Mouse (Mus musculus): ENCODE data around the gene Mcidas.
A peak's percentile ranks its signal among the peaks of the same experiment; 100 is the strongest.

Gene Mcidas

DNA sequence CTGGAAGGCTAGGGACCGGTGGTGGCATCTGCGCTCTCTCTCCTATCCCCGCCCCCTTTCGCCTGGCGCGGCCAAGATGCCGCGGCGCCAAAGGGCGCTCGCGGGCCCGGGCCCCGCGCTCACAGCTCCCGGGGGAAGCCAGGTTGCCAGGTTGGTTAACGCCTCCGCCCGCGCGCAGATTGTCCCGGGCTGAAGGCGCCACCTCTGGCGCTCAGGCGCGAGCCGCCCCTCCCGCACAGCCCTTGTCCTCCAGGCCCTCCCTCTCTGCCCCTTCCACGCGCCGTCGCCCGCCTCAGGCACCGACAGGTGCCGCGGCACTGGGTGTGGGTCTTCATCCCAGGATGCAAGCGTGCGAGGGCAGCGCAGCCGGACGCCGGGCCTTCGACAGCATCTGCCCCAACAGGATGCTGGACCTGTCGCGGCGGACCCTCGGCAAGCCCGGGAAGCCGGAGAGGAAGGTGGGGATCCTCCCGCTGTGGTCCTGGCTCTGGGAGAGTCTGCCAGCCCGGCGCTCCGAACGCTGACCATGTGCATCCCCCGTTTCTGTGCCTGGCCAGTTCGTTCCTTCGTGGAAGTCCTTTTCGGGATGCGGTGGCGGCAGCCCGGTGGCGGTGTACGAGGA is at the start of gene Mcidas:
Gene Mcidas (plus strand): TSS at position 315 of the 622 bp plus-strand sequence.
- DNase-seq: no peak

DNA sequence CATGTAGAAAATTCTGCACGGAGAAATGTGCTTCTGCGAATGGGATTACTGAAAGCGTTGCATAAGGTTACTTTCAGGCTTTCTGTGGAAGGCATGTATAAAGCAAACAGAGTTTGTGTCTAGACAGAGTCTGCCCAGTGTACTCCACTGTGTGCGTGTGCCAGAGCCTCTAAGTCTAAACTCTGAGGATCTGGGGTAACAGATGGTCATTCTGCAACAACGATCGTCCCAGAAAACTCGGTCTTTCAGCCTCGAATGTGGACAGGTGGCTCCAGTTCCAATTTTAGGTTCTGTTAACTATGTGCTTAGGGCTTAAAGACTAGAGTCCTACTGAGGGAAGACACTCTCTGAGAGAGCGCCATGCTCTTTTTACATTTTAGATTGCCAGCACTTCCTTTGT is 48.3 kb upstream of the Mcidas start:
- DNase-seq: no peak

DNA sequence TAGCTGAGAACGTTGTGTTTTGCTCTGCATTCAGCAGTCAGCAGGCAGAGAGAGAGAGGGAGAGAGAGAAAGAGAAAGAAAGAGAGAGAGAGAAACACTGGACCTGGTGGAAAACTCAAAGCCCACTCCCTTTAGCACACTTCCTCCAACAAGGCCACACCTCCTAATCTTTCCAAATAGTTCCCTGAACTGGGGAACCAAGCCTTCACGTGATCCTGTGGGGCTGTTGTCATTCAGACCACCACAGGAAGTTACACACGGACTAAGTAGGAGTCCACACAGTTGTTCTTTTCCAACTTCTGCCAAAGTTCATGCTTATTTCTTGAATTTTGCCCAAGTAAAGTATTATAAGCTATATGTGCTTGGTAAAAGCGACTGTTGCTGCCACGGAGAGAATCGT is 47.7 kb upstream of the Mcidas start:
- no peak for DNase-seq

DNA sequence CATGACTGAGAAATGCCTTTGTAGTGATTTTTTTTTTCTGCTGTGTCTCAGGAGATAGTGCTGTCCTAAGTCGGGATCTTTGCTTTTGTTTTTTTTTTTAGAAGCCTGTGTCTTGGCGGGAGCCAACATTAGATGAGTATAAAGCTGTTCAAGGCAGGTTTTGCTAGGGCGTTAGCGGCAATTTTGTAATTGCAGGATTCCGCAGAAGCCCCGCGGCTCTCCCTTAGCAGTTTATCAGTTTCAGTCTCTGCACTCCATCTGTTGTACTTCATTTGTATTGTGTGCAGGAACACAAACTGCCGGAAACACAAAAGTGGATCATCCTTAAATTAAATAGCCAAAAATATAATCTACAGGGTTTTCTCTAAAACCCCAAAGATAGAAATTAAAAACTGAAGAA is 39.6 kb upstream of the Mcidas start:
- no peak for DNase-seq

DNA sequence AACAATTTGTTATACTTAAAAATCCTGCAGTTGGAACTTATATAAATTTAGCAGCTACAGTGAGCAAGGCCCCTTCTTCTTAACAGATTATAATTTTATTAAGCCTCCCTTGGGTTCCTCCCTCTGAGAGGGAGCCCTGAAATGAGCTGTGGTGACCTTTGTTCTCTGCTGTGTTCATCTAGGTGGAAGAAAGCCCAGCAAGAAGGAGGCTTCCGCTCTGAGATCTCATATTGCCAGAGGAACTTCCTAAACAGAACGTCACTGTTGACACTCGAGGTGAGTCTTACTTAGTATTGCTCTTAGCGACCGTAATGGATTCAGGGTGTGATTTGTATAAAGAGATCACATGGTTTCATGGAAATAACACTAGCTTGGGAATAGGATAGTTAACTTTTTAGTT is 30.6 kb upstream of the Mcidas start:
- no peak for DNase-seq

DNA sequence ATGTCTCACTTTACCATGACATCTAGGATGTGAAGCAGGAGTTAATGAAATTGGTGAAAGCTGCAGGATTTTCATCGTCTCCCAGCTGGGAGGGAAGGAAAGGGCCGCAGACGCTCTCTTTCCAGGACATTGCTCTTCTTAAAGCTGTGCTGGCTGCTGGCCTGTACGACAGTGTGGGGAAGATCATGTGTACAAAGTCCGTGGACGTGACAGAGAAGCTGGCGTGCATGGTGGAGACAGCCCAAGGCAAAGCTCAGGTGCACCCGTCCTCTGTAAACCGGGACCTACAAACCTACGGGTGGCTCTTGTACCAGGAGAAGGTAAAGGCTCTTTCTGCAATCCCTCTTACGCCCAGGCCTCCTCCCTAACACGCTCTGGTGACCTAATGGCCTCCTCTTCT is 29.2 kb upstream of the Mcidas start:
- no peak for DNase-seq

DNA sequence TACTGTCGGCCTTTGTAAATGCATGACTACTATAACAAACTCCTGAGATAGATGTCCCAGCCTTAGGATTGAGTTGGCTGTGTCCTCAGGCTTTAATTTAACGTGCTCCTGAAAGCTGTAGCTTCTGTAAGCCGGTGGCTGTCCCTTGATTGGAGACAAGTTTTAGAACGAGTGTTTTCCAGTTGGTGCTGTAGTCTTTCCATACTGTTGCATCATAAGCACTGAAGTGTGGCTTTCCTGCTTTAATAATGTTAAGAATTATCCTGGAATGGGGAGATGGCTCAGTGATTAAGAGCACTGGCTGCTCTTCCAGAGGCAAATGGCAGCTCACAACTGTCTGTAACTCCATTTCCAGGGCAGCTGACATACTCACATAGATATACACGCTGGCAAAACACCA is 26.4 kb upstream of the Mcidas start:
- no peak for DNase-seq

DNA sequence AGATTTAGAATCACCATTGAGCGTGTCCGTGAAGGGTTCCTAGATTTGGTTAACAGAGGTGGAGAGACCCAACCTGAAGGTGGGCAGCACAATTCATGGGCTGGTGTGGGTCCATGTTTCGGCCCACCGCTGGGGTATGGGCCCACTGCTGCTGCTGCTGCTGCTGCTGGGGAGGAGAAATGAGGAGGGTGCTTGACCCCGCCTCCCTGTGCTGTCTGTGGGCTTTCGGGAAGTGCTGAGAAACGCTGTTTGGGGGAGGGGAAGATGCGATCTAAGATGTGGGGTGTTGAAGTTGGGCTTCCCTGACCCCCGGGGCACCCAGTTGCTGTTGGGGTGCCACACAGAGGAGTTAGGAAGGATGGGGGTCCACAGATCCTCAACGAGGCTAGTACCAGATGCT is 16.9 kb upstream of the Mcidas start:
- no peak for DNase-seq

DNA sequence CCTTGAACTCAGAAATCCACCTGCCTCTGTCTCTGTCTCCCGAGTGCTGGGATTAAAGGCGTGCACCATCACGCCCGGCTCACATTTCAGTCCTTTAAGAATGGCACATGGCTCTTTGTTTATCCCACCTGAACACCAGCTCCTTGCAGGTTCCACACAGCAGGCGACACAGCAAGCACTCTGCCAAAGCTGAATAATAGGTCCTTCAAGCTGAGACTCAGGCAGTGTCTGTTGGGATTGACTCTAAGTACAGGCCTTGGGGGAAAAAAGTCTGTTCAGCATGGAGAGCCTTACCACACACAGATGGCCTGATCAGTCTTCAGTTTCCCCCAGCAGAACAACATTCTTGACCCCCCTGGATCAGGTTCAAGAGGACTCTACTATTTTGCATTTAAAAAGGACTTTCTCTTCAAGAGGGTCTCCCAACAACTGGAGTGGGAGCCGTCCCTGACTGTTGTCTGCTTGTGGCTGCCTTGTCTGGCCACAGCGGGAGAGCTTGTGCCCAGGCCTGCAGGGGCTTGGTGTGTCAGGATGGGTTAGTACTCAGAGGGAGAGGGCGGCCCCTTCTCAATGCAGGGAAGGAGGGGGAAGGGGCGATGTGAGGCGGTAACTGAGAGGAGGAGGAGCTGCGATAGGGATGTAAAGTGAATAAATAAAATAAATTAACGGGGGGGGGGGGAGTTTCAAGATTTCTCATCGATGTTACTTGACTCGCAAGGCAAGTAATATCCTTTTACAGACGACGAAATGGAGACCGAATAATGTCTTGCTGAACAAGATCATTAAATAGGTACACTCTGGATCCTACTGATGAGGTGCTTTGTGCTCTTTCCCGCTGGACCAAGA is 7.8 kb upstream of the Mcidas start:
- DNase-seq: no peak

DNA sequence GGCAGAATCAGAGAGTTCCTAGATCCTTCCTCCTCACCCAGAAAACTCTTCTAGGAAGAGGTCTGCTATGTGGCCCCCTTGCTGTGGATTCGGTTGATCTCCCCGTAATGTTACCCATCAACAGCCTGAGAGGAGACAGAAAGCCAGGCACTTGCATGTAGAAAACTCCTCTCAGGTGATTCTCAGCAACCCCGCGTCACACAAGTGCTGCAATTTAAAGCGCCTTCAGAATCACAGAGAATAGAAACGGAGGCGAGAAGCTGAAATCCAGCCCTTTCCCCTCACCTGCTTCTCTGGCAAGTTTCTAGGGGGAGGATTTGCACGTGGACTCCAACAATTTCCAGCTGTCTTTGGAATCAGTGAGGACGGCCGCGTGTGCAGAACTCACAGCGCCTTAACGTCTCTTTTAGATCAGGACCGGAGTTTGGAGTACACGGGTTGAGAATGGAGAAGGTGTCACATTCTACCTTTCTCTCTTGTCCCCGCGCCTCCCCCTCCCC is 7.1 kb upstream of the Mcidas start:
- DNase-seq: no peak

DNA sequence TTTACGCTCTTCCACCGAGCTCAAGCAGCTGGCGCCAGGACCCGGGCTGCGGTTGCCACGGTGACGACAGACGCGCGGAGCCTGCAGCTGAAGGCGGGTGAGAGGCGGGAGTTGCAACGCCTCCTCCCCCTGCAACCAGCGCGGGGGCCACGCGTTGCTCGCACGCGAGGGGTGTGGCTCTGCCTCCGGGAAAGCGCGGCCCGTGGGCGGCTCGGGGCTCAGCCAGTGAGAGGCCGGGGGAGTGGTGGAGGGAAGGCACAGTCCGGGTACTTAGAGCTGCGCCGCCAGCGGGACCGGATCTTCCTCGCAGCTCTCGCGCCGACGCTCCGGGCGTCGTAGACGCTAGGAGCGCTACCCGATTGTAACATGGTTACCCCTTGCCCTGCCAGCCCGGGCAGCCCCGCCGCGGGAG is 6.1 kb upstream of the Mcidas start, which contains the start of gene Ccno:
Gene Ccno (plus strand): TSS at position 271 of the 412 bp plus-strand sequence.
- peak; percentile 62 for DNase-seq

DNA sequence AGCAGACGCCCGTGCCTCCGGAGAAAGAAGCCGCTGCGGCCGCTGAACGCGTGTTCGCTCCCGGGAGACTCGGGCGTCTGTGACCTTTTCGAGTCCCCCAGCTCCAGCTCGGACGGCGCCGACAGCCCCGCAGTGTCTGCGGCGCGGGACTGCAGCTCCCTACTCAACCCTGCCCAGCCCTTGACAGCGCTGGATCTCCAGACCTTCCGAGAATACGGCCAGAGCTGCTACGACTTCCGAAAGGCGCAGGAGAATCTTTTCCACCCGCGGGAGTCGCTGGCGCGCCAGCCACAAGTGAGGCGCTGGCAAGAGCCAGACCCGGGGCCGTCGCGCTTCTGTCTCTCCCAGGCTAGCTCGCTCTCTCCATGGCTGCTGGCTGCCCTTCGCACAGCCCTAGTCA is 5.7 kb upstream of the Mcidas start:
- DNase-seq: no peak

DNA sequence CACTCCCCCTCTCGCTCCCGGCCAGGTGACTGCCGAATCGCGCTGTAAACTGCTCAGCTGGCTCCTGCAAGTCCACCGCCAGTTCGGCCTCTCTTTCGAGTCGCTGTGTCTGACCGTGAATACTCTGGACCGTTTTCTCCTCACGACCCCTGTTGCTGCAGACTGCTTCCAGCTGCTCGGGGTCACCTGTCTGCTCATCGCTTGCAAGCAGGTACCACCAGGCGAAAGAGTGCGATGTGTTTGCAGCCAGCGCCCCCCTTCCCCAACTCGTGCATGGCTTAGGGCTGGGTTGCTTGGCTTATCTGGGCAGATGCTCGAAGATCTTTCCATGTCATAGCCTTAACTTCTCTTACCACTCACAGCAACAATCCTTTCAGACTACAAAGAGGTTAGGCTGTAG is 4.8 kb upstream of the Mcidas start:
- no peak for DNase-seq

DNA sequence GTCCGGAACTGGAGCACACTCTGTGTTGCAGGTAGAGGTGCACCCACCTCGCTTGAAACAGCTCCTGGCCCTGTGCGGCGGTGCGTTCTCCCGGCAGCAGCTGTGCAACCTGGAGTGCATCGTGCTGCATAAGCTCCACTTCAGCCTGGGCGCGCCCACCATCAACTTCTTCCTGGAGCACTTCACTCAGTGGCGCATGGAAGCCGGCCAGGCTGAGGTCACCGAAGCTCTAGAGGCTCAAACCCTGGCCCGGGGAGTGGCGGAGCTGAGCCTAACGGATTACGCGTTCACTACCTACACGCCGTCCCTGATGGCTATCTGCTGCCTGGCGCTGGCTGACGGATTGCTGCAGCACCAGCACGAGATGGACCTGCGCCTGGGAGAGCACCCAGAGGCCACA is 4.1 kb upstream of the Mcidas start:
- DNase-seq: no peak

DNA sequence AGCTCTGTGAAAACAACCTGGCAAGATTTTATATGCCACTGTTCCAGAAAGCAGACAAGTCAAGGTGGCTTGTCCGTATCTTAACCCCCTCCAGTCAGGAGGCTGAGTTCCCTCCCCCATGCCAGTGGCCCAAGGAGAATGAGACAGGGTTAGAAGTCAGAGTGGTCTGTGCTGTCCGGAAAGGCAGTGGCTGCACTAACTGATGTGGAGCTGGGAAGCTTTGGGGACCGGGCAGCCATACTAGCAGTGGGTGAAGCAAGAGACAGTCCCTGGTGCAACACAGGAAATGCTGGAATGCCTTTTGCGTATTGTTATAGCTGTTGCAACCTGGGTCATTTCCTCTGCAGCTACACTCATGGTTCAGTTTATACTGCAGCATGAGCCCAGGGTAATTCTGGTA is 3.3 kb upstream of the Mcidas start:
- DNase-seq: no peak

DNA sequence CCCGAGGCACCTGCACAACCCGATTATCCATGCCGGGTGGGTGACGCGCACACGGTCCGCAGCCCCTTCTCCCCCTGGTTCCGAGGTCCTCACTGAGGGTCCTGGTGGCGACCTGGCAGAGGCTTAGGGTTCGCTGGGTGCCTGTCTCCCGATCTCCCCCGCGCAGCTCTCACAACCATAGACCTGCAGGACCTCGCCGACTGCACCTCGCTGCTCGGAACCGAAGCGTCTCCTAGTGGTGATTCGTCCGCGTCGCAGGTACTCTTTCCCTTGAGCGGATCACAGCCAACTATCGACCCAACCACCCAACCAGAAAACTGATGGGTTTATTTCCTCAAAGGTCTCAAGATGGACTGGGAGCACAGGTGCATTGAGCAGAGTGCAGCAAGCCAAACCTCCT is 546 bp downstream of the Mcidas start:
- peak; percentile 41 for DNase-seq

DNA sequence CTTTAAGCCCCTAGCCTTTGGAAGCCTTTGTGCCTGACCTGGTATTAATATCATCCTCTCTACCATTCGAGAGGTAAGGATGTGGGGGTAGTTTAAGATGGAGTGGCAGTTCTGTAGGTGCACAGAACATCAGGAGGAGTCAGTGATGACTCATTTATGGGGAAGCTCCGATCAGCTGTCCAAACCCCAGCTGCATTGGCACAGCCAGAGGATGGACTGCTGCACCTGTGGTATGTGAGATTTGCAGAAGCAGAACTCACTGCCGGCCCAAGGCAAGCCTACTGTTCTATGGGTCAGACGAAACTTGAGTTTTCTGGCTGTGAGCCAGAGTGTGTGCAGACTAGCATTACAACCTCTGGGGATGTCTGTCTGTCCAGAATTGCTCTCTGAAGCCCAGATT is 2.8 kb downstream of the Mcidas start:
- DNase-seq: no peak

DNA sequence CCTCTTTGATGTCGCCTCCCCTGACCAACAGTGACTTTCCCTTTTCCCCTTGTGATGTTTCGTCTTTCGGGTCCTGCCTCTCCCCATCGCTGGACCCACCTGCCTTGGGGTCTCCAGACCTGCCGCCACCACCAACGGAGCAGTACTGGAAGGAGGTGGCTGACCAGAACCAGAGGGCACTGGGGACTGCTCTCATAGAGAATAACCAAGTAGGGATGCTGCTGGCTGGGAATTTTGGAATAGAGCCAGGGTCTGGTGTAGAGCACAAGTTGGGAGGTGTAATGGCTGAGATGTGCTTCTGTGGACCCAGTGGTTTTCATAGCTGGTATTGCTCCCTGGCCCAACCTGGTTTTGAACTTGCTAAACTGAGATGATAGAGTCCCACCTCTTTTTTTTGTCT is 3.7 kb downstream of the Mcidas start:
- no peak for DNase-seq

DNA sequence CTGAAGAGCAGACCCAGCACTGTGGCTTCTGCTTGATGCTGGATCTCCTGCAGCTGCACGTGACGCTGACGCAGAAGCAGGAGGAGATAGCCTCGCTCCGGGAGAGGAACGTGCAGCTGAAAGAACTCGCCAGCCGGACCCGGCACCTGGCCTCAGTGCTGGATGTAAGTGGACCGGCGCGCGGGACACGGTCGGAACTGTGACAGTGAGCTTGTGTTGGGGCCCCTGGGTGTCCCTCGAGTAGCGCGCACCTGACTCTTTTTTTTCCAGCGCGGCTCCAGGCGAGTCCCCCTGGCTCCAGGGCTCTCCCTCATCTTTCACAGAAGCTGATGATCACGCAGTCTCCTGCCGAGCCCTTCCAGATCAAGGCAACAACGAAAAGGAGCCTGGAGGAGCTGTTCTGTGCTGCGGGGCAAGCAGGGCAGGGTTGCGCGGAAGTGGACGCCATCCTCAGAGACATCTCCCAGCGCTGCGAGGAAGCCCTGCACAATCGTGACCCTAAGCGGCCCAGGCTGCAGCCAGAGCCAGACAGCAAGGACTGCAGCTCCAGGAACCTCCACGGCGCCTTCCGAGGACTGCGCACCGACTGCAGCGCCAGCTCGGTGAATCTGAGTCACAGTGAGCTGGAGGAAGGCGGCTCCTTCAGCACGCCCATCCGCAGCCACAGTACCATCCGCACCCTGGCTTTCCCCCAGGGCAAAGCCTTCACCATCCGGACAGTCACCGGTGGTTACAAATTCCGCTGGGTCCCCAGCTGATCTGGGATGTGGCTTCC is 5.0 kb downstream of the Mcidas start:
- no peak for DNase-seq

DNA sequence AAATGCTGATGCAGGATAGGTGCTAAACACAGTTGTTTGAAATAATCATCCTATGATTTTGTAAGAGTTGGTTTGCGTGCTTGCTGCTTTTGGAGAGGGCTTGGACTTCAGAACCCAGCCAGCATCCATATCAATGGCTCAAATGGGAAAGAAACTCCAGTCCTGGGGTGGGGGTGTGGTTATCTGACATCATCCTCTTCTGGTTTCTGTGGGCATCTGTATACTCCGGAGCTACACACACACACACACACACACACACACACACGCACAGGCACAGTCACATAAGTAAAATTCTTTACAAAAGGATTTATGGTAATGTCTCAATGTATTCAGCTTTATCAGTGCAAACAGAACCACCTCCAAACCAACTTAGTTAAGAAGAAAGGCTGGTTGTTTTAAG is 6.4 kb downstream of the Mcidas start:
- no peak for DNase-seq

DNA sequence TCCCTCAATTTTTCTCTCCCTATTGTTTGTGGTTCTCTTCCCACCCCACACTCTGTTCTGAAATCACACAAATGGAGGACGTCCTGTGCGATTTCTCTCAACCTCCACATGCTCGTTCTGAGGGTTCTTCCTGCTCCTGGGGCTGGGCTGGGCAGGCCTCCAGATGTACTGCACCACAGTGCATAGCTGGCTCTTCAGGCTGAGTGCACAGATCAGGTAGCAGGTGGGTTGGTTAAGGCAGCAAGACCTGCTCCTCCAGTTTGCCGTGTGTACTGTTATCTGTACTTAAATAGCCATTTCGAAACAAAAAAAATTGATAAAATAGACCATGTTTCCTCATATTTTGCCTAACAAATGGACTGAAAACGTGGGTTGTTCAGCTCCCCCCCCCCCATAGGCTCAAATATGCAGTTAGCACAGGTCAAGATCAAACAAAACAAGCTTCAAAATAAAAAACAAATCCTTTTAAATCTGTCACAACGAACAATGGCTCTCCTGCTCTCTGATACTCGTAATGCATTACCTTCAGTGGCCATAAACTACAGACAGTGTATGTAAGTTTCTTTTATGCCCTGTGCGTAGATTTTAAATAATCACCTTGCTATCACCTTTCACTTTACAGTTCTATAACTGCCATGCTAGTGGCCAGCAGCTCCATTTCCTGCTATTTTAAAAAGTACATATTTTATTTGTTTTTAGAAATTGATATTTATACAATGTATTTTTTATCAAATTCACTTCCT is 7.1 kb downstream of the Mcidas start:
- DNase-seq: no peak

DNA sequence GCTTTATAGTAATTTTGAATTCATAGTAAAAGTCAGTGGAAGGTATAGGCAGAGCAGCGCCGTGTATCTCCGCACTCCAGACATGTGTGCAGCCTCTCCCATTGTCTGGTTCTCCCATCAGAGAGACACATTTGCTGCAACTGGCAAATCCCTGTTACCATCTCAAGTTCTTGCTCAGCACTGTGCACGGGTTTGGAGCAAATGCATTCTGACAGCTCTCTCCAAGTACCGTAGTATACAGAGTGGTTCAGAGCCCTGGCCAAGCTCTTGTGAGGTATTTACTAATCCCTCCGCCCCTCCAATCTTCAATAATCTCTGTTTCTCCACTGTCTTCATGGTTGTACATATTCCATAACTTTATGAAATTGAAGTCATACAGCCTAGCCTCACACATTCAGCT is 19.0 kb downstream of the Mcidas start:
- DNase-seq: no peak
